Mouse (Mus musculus) heart, postnatal 10 days (tissue): ENCODE results near the gene Cdkn2d. TPM values are rescaled to one million over a fixed set of nuclear protein-coding genes. Genes with fewer than 3 reads are reported as not detected.
"Not testable (repeated sequence)": the region's sequence is repeated elsewhere in the genome, so short reads cannot be mapped to it uniquely, and the experiment has no call there.

Experiments used
- DNase-seq, 2 experiments: peaks; one replicate each; pipeline ENCODE4 v3.0.0; 2021
- intact Hi-C: fragments of 180-260 bp; cut with DNase I; formaldehyde crosslinking; loops from one replicate; pipeline ENCODE4 v1.15.1; 2025
- total RNA-seq, 2 experiments: library from RNA; stranded (reverse); gene quantifications; 2 replicates each; pipeline ENCODE4 v1.2.3; 2021

Gene Cdkn2d
- total RNA-seq, 2 experiments from 2014 or later, result 24.5 to 25.3 TPM

GRCm38 (mm10) chr9:21277776-21278175 lies 13.4 kb downstream of the Cdkn2d start:
- intact Hi-C loops, result no loop called here
- no peak for DNase-seq

GRCm38 (mm10) chr9:21276307-21276706 lies 14.9 kb downstream of the Cdkn2d start:
- no peak for DNase-seq
- intact Hi-C loops, result no loop called here

GRCm38 (mm10) chr9:21275727-21276126 lies 15.5 kb downstream of the Cdkn2d start:
- intact Hi-C loops, result no loop called here

GRCm38 (mm10) chr9:21275013-21275710 lies 16.0 kb downstream of the Cdkn2d start:
- intact Hi-C loops, result no loop called here
- no peak for DNase-seq

More at GRCm38 (mm10) chr9:21275727-21276126, 15.5 kb downstream of the Cdkn2d start:
- DNase-seq, result no peak

- DNase-seq, result no peak
- intact Hi-C loops, result no loop called here
These were observed 16.9 kb downstream of the Cdkn2d start for GRCm38 (mm10) chr9:21274336-21274735.

GRCm38 (mm10) chr9:21273520-21274228 lies 17.5 kb downstream of the Cdkn2d start:
- no peak for DNase-seq
- intact Hi-C loops, result no loop called here

GRCm38 (mm10) chr9:21273094-21273493 lies 18.1 kb downstream of the Cdkn2d start:
- intact Hi-C loops, result no loop called here
- DNase-seq, result no peak

GRCm38 (mm10) chr9:21272391-21272790 lies 18.8 kb downstream of the Cdkn2d start:
- DNase-seq, result no peak
- intact Hi-C loops, result no loop called here

- intact Hi-C loops, result loop anchor here (2.0 kb wide), 1 partner anchor 17 kb away; the partner anchor contains the start of gene Kri1
- not testable (repeated sequence) for DNase-seq
These were observed 21.6 kb downstream of the Cdkn2d start for GRCm38 (mm10) chr9:21269590-21269989.

GRCm38 (mm10) chr9:21268305-21268704 lies 22.9 kb downstream of the Cdkn2d start:
- intact Hi-C loops, result loop anchor here (2.0 kb wide), 1 partner anchor 18 kb away; the partner anchor contains the start of gene Kri1
- DNase-seq, result no peak

GRCm38 (mm10) chr9:21266889-21267288 lies 24.3 kb downstream of the Cdkn2d start:
- no peak for DNase-seq
- intact Hi-C loops, result no loop called here

- DNase-seq, result peak in 1 of 2 experiments; percentile 34
- intact Hi-C loops, result loop anchor here (1.0 kb wide), 1 partner anchor 27 kb away; no protein-coding TSS in a partner anchor
These were observed 25.6 kb downstream of the Cdkn2d start for GRCm38 (mm10) chr9:21265611-21266010.

- intact Hi-C loops, result loop anchor here (1.0 kb wide), 1 partner anchor 27 kb away; no protein-coding TSS in a partner anchor
- DNase-seq, result peak; percentile 99
These were observed 26.1 kb downstream of the Cdkn2d start, which contains the start of gene Atg4d for GRCm38 (mm10) chr9:21265000-21265561. Atg4d (plus strand) TSS chr9:21265293.

GRCm38 (mm10) chr9:21264272-21264999 lies 26.8 kb downstream of the Cdkn2d start:
- no peak for DNase-seq
- intact Hi-C loops, result no loop called here

- DNase-seq, result no peak
- intact Hi-C loops, result no loop called here
These were observed 29.4 kb downstream of the Cdkn2d start for GRCm38 (mm10) chr9:21261831-21262230.

GRCm38 (mm10) chr9:21260491-21261040 lies 30.6 kb downstream of the Cdkn2d start:
- no peak for DNase-seq
- intact Hi-C loops, result no loop called here

- intact Hi-C loops, DNase-seq: not testable (repeated sequence)
These were observed 34.9 kb downstream of the Cdkn2d start for GRCm38 (mm10) chr9:21256349-21256748.

- intact Hi-C loops, result no loop called here
- no peak for DNase-seq
These were observed 36.5 kb downstream of the Cdkn2d start for GRCm38 (mm10) chr9:21254690-21255089.

GRCm38 (mm10) chr9:21251116-21251735 lies 40.0 kb downstream of the Cdkn2d start:
- intact Hi-C loops, result no loop called here
- no peak for DNase-seq

- peak; percentile 43 to 54 for DNase-seq
- intact Hi-C loops, result no loop called here
These were observed 40.7 kb downstream of the Cdkn2d start for GRCm38 (mm10) chr9:21250509-21250908.
